Mouse (Mus musculus) midbrain, postnatal 0 days (tissue): Measurements from ENCODE around the gene Il17f. TPM values are rescaled to one million over a fixed set of nuclear protein-coding genes. Genes with fewer than 3 reads are reported as not detected.

Experiments used
- ATAC-seq: fragments of 200-750 bp; cut with Nextera tagmentation; 2 replicates; pipeline ENCODE4 v1.8.0; 2017; ENCODE audit warnings: moderate number of reproducible peaks, mild to moderate bottlenecking, moderate TSS enrichment, moderate library complexity; ENCODE audit not compliant: low FRiP score
- DNase-seq: peaks from one replicate; pipeline ENCODE4 v3.0.0-alpha.2; 2015; ENCODE audit warnings: low spot score
- H3K27ac ChIP-seq: fragments of 300-500 bp; sonication (generic); 2 replicates; pipeline ENCODE4 v1.5.1; 2014; ENCODE audit warnings: low read depth, mild to moderate bottlenecking, low read length, mixed read lengths
- H3K27me3 ChIP-seq: fragments of 300-500 bp; sonication (generic); 2 replicates; pipeline ENCODE4 v1.6.1; 2014; ENCODE audit warnings: low read length, control low read depth, mixed read lengths; ENCODE audit not compliant: insufficient read depth
- H3K36me3 ChIP-seq: fragments of 300-500 bp; sonication (generic); 2 replicates; pipeline ENCODE4 v1.6.1; 2014; ENCODE audit warnings: low read length, control low read depth, mixed read lengths; ENCODE audit not compliant: insufficient read depth
- H3K4me1 ChIP-seq: fragments of 300-500 bp; sonication (generic); 2 replicates; pipeline ENCODE4 v1.6.1; 2014; ENCODE audit warnings: mild to moderate bottlenecking, control low read depth, antibody characterized with exemption, low read length, mixed read lengths; ENCODE audit not compliant: insufficient read depth
- H3K4me2 ChIP-seq: fragments of 300-500 bp; sonication (generic); 2 replicates; pipeline ENCODE4 v1.6.1; 2014; ENCODE audit warnings: low read depth, mild to moderate bottlenecking, low read length, mixed read lengths; ENCODE audit not compliant: poor library complexity, severe bottlenecking
- H3K4me3 ChIP-seq: fragments of 300-500 bp; sonication (generic); 2 replicates; pipeline ENCODE4 v1.5.1; 2014; ENCODE audit warnings: low read depth, mild to moderate bottlenecking, low read length, moderate library complexity
- H3K9ac ChIP-seq: fragments of 300-500 bp; sonication (generic); replicated peaks from 2 replicates; pipeline ENCODE4 v1.6.1; 2014; ENCODE audit warnings: mild to moderate bottlenecking, low read length, moderate library complexity, mixed read lengths; ENCODE audit not compliant: poor library complexity, severe bottlenecking
- H3K9me3 ChIP-seq: fragments of 300-500 bp; sonication (generic); 2 replicates; pipeline ENCODE4 v1.6.1; 2016; ENCODE audit warnings: low read length, control low read depth
- CTCF ChIP-seq: IDR thresholded peaks from 2 replicates; pipeline ENCODE4 v1.5.1; 2016; ENCODE audit warnings: antibody characterized with exemption, mild to moderate bottlenecking
- whole genome bisulfite sequencing: fragments of 180-500 bp; shearing (Covaris S2); extraction: QIAGEN DNeasy Blood & Tissue Kit; methylation state at CpG from one replicate; pipeline ENCODE4 v1.1.7; 2014; 5-methylcytosine and 5-hydroxymethylcytosine counted together
- polyA plus RNA-seq: library from polyadenylated mRNA; unstranded; fragments of >200 nt; fragmentation: Nextera tagmentation; extraction: Ambion mirVana; gene quantifications from 2 replicates; pipeline ENCODE4 v1.2.1, GENCODE M21; 2015
- total RNA-seq: library from RNA; depleted of rRNA; stranded (reverse); fragments of >200 nt; gene quantifications from 2 replicates; pipeline ENCODE4 v1.2.3, GENCODE M21; 2014; rRNA removed

The Il17f gene
- total and polyA plus RNA-seq, 2 experiments from 2014 or later = 0.38 TPM; not detected in 1

GRCm38 (mm10) chr1:20740496-20740998, 49.9 kb downstream of the Il17f start:
- TF ChIP-seq CTCF = no peak
- H3K9ac ChIP-seq = no peak overlapping the region
- H3K36me3 ChIP-seq = no peaks in the 10 kb centered on the region
- no peaks in the 10 kb centered on the region for H3K27me3 ChIP-seq
- no peak overlapping the region for H3K4me2 ChIP-seq
- DNase-seq (no peak), ATAC-seq (no peak)
- WGBS = 75% methylated on average over 3 of the region's 3 CpGs
- no peak overlapping the region for H3K27ac ChIP-seq
- no peak overlapping the region for H3K4me3 ChIP-seq
- no peaks in the 10 kb centered on the region for H3K4me1 ChIP-seq
- no peaks in the 10 kb centered on the region for H3K9me3 ChIP-seq

- H3K9me3 ChIP-seq = no peaks in the 10 kb centered on the region
- no peak overlapping the region for H3K4me2 ChIP-seq
- peak; percentile 29; the same call in 1 of the 2 replicates for TF ChIP-seq CTCF
- H3K9ac ChIP-seq = no peak overlapping the region
- DNase-seq (no peak), ATAC-seq (no peak)
- 85% methylated on average over 2 of the region's 2 CpGs for WGBS
- no peaks in the 10 kb centered on the region for H3K36me3 ChIP-seq
- H3K27ac ChIP-seq = no peak overlapping the region
- H3K27me3 ChIP-seq = no peaks in the 10 kb centered on the region
- H3K4me3 ChIP-seq = no peak overlapping the region
- H3K4me1 ChIP-seq = no peaks in the 10 kb centered on the region
These were observed 51.9 kb downstream of the Il17f start for GRCm38 (mm10) chr1:20738483-20738882.

DNA sequence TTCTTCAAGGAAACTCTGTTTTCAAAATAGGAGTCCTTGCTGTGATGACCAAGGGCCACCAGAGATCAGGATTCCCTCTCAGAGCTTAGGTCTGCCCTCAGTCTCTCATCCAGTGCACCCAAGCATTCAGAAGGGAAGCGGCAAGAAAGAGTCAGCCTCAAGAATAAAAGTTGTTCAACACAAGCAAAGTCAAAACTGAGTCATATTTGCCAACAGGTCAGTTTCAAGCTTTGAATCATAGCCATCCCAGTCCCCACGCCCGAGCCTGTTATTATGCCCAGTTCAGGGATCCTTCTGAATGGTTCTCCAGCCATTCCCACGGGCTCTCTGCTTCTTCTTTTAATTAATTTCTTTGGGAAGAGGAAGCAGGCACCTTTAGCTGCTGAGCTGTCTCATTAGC, 53.8 kb downstream of the Il17f start:
- Histone ChIP-seq H3K9ac (no peak overlapping the region), H3K9me3 (no peaks in the 10 kb centered on the region), H3K4me3 (no peak overlapping the region), H3K4me1 (no peaks in the 10 kb centered on the region), H3K27me3 (no peaks in the 10 kb centered on the region), H3K27ac (no peak overlapping the region), H3K36me3 (no peaks in the 10 kb centered on the region), H3K4me2 (no peak overlapping the region)
- ATAC-seq (no peak), DNase-seq (no peak)
- 84% methylated on average over 4 of the region's 4 CpGs for WGBS
- no peak for TF ChIP-seq CTCF

DNA sequence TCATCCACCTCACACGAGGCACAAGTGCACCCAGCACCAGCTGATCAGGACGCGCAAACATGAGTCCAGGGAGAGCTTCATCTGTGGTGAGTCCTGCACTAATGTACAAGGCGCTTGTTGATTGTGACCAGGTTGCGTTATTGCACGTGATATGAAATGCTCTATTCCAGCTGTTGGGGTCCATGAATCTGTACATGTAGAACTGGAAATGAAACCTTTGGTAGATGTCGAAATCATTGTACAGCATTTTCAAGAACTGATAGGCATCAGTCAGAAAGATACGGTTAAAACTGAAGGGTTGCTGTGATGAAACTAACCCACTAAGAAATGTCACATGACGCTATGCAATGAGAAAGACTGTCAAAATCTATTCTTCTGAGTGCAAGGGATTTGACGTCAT, 59.5 kb downstream of the Il17f start, which contains the start of gene Il17a:
Il17a (plus strand) TSS at position 3 of the 400 bp plus-strand sequence.
- Histone ChIP-seq H3K27me3 (no peaks in the 10 kb centered on the region), H3K27ac (no peak within 1 kb of the TSS), H3K9me3 (peaks cover 5% of the 10 kb centered on the region; the same call in 1 of the 2 replicates), H3K4me3 (no peak within 1 kb of the TSS), H3K9ac (no peak within 1 kb of the TSS), H3K4me2 (no peak within 1 kb of the TSS), H3K4me1 (no peaks in the 10 kb centered on the region), H3K36me3 (no peaks in the 10 kb centered on the region)
- no peak for ATAC-seq
- TF ChIP-seq CTCF = no peak
- DNase-seq = no peak
- WGBS = 93% methylated on average over 10 of the region's 10 CpGs

Other genes starting within 250 kb of the Il17f start
- gene Pkhd1, start 172.6 kb downstream of the Il17f start, total RNA-seq = 0.05 and 0.11 TPM in 2 replicates
- not detected in 2 replicates for gene Pkhd1, start 172.6 kb downstream of the Il17f start, polyA plus RNA-seq
- gene Il17a, start 59.7 kb downstream of the Il17f start, total RNA-seq = not detected in 2 replicates
- not detected in 2 replicates for gene Il17a, start 59.7 kb downstream of the Il17f start, polyA plus RNA-seq
- 8.4 and 10.1 TPM in 2 replicates for gene Mcm3, start 29.7 kb upstream of the Il17f start, total RNA-seq
- 6.3 and 8.0 TPM in 2 replicates for gene Mcm3, start 29.7 kb upstream of the Il17f start, polyA plus RNA-seq
- gene Paqr8, start 100.0 kb upstream of the Il17f start, total RNA-seq = 95.0 and 144 TPM in 2 replicates
- 32.2 and 32.5 TPM in 2 replicates for gene Paqr8, start 100.0 kb upstream of the Il17f start, polyA plus RNA-seq
- gene Efhc1, start 161.0 kb upstream of the Il17f start, total RNA-seq = 1.1 and 15.6 TPM in 2 replicates
- 1.5 and 1.6 TPM in 2 replicates for gene Efhc1, start 161.0 kb upstream of the Il17f start, polyA plus RNA-seq